Mouse (Mus musculus) liver, embryonic 13.5 days (tissue): ENCODE data around the gene Dnajc13. TPM values are rescaled to one million over a fixed set of nuclear protein-coding genes. Genes with fewer than 3 reads are reported as not detected.

Source experiments
- ATAC-seq: fragments of 200-750 bp; cut with Nextera tagmentation; 2 replicates; pipeline ENCODE4 v1.8.0; 2017; ENCODE audit warnings: low read depth, mild to moderate bottlenecking, moderate number of reproducible peaks, moderate library complexity
- DNase-seq: peaks from one replicate; pipeline ENCODE4 v3.0.0; 2022
- H3K27ac ChIP-seq: fragments of 300-500 bp; sonication (generic); 2 replicates; pipeline ENCODE4 v1.5.1; 2015; ENCODE audit warnings: moderate library complexity, mild to moderate bottlenecking, inconsistent platforms
- H3K27me3 ChIP-seq: fragments of 300-500 bp; sonication (generic); 2 replicates; pipeline ENCODE4 v1.6.1; 2015; ENCODE audit warnings: mild to moderate bottlenecking, inconsistent platforms
- H3K36me3 ChIP-seq: fragments of 300-500 bp; sonication (generic); 2 replicates; pipeline ENCODE4 v1.6.1; 2015; ENCODE audit warnings: mild to moderate bottlenecking, inconsistent platforms
- H3K4me1 ChIP-seq: fragments of 300-500 bp; sonication (generic); replicated peaks from 2 replicates; pipeline ENCODE4 v1.6.1; 2015; ENCODE audit warnings: inconsistent platforms
- H3K4me2 ChIP-seq: fragments of 300-500 bp; sonication (generic); 2 replicates; pipeline ENCODE4 v1.6.1; 2015; ENCODE audit warnings: inconsistent platforms, mild to moderate bottlenecking, moderate library complexity
- H3K4me3 ChIP-seq: fragments of 300-500 bp; sonication (generic); replicated peaks from 2 replicates; pipeline ENCODE4 v1.5.1; 2015; ENCODE audit warnings: mild to moderate bottlenecking, inconsistent platforms
- H3K9ac ChIP-seq: fragments of 300-500 bp; sonication (generic); 2 replicates; pipeline ENCODE4 v1.6.1; 2015; ENCODE audit warnings: mild to moderate bottlenecking, inconsistent platforms
- H3K9me3 ChIP-seq: fragments of 300-500 bp; sonication (generic); replicated peaks from 2 replicates; pipeline ENCODE4 v1.6.1; 2016; ENCODE audit warnings: inconsistent platforms
- WGBS: fragments of 180-500 bp; shearing (Covaris S2); methylation state at CpG from one replicate; pipeline ENCODE4 v1.1.7; 2015; ENCODE audit not compliant: insufficient replicate concordance; 5-methylcytosine and 5-hydroxymethylcytosine counted together
- polyA plus RNA-seq: library from polyadenylated mRNA; unstranded; fragments of >200 nt; fragmentation: Nextera tagmentation; extraction: Ambion mirVana; gene quantifications from 2 replicates; pipeline ENCODE4 v1.2.1, GENCODE M21; 2015

The Dnajc13 gene
- polyA plus RNA-seq, 1 experiment from 2014 or later, result 6.4 TPM

GRCm38 (mm10) chr9:104107482-104107881, 155.2 kb downstream of the Dnajc13 start:
- no peaks in the 10 kb centered on the region for H3K27me3 ChIP-seq
- 60% methylated on average over 6 of the region's 6 CpGs for WGBS
- no peak overlapping the region for H3K9ac ChIP-seq
- H3K9me3 ChIP-seq, result no peaks in the 10 kb centered on the region
- DNase-seq, result no peak
- no peak overlapping the region for H3K4me2 ChIP-seq
- H3K4me1 ChIP-seq, result no peaks in the 10 kb centered on the region
- H3K36me3 ChIP-seq, result no peaks in the 10 kb centered on the region
- no peak overlapping the region; the same call in 1 of the 2 replicates for H3K27ac ChIP-seq
- no peak for ATAC-seq
- no peak overlapping the region for H3K4me3 ChIP-seq

- H3K4me3 ChIP-seq, result no peak overlapping the region
- ATAC-seq (no peak), DNase-seq (no peak)
- H3K9me3 ChIP-seq, result no peaks in the 10 kb centered on the region
- no peaks in the 10 kb centered on the region for H3K27me3 ChIP-seq
- H3K27ac ChIP-seq, result no peak overlapping the region
- no peak overlapping the region for H3K4me2 ChIP-seq
- H3K36me3 ChIP-seq, result no peaks in the 10 kb centered on the region
- H3K9ac ChIP-seq, result no peak overlapping the region
- H3K4me1 ChIP-seq, result no peaks in the 10 kb centered on the region
- WGBS, result 69% methylated on average over 9 of the region's 9 CpGs
These were observed 155.8 kb downstream of the Dnajc13 start for GRCm38 (mm10) chr9:104106930-104107329.

DNA sequence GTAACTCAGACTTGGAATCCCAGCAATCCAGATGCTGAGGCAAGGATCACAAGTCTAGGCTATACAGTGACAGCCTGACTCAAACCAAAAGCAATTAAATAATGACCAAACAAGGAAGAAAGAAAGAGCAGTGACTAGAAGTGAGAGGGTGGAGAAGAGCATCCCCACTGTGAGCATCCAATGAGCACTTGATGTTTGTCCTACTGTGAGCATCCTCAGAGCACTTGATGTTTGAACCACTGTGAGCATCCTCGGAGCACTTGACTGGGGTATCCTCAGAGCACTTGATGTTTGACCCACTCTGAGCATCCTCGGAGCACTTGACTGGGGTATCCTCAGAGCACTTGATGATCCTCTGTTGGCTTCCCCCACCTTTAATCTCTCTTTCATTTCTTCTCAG, 157.7 kb downstream of the Dnajc13 start:
- no peak overlapping the region for H3K4me3 ChIP-seq

DNA sequence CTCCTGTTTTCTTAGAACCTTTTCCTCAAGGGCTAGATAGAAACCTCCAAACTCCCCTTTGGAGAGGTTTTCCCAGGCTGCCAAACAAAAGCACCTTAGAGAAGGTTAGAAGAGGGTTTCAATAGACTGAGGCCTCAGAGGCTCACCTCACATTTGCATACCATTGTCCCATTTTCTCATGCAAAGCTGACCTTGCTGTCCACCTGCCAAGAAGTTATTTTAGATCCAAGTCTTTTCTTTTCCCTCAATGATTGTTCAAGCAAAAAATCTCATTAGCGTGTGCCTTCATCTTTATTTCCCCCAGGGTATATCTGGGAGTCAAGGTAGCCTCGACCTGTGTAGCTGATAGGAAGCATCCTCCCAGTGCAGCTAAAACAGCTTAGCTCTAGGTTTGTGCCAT, 159.8 kb downstream of the Dnajc13 start:
- no peak overlapping the region for H3K9ac ChIP-seq
- WGBS, result 43% methylated on average over 2 of the region's 2 CpGs
- no peak overlapping the region for H3K4me3 ChIP-seq
- no peak overlapping the region for H3K4me2 ChIP-seq
- H3K27me3 ChIP-seq, result no peaks in the 10 kb centered on the region
- H3K27ac ChIP-seq, result no peak overlapping the region
- DNase-seq (no peak), ATAC-seq (no peak)
- H3K4me1 ChIP-seq, result no peaks in the 10 kb centered on the region
- no peaks in the 10 kb centered on the region for H3K9me3 ChIP-seq
- H3K36me3 ChIP-seq, result peaks cover 4% of the 10 kb centered on the region; the same call in 1 of the 2 replicates

More for the DNA sequence above, 157.7 kb downstream of the Dnajc13 start:
- H3K9me3 ChIP-seq, result no peaks in the 10 kb centered on the region
- no peaks in the 10 kb centered on the region for H3K27me3 ChIP-seq
- H3K27ac ChIP-seq, result no peak overlapping the region
- WGBS, result 81% methylated on average over 2 of the region's 2 CpGs
- ATAC-seq (no peak), DNase-seq (no peak)
- H3K4me2 ChIP-seq, result no peak overlapping the region
- H3K4me1 ChIP-seq, result no peaks in the 10 kb centered on the region
- H3K9ac ChIP-seq, result no peak overlapping the region
- no peaks in the 10 kb centered on the region for H3K36me3 ChIP-seq

GRCm38 (mm10) chr9:104102301-104102700, 160.4 kb downstream of the Dnajc13 start:
- no peak overlapping the region for H3K4me3 ChIP-seq
- ATAC-seq, result no peak
- no peaks in the 10 kb centered on the region for H3K9me3 ChIP-seq
- no peak overlapping the region for H3K4me2 ChIP-seq
- no peaks in the 10 kb centered on the region for H3K27me3 ChIP-seq
- no peak overlapping the region for H3K9ac ChIP-seq
- peaks cover 6% of the 10 kb centered on the region; the same call in 1 of the 2 replicates for H3K36me3 ChIP-seq
- no peaks in the 10 kb centered on the region for H3K4me1 ChIP-seq
- no peak for DNase-seq
- 44% methylated on average over 6 of the region's 6 CpGs for WGBS
- no peak overlapping the region for H3K27ac ChIP-seq

DNA sequence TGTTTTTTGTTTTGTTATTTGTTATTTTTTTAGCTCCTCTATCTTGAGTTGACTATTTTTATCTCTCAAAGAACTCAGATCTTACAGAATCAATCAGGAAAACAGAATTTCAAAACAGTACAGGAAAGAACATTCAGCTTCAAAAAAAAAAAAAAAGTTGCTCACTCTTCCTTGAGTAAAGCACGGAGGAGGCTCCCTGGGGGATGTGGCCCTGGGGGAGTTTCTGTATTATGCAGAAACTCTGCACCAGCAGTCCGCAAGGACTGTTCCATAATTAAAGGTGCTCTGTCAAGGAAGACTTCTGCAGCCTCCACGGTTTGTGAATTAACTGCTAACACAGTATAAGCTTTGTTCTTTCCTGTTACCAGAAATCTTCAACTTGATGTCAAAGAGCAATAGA, 161.3 kb downstream of the Dnajc13 start:
- DNase-seq (no peak), ATAC-seq (no peak)
- no peaks in the 10 kb centered on the region for H3K27me3 ChIP-seq
- no peak overlapping the region for H3K9ac ChIP-seq
- H3K4me3 ChIP-seq, result no peak overlapping the region
- H3K4me2 ChIP-seq, result no peak overlapping the region
- WGBS, result 49% methylated on average over 3 of the region's 3 CpGs
- H3K9me3 ChIP-seq, result no peaks in the 10 kb centered on the region
- no peak overlapping the region for H3K27ac ChIP-seq
- no peaks in the 10 kb centered on the region for H3K4me1 ChIP-seq
- peaks cover 9% of the 10 kb centered on the region; the same call in 1 of the 2 replicates for H3K36me3 ChIP-seq

Other genes starting within 250 kb of the Dnajc13 start
- gene Gm28305, start 222.3 kb downstream of the Dnajc13 start, polyA plus RNA-seq, result not detected in 2 replicates
- gene Uba5, start 199.8 kb downstream of the Dnajc13 start, polyA plus RNA-seq, result 20.6 and 23.2 TPM in 2 replicates
- 11.3 and 14.2 TPM in 2 replicates for gene Acad11, start 199.6 kb downstream of the Dnajc13 start, polyA plus RNA-seq
- 0.44 TPM in 2 replicates for gene Ackr4, start 136.0 kb downstream of the Dnajc13 start, polyA plus RNA-seq
- 0.07 and 0.14 TPM in 2 replicates for gene Acpp, start 74.8 kb upstream of the Dnajc13 start, polyA plus RNA-seq